Mouse (Mus musculus) kidney, adult 2 months (tissue): ENCODE measurements around the gene 1190005I06Rik. TPM values are rescaled to one million over a fixed set of nuclear protein-coding genes. Genes with fewer than 3 reads are reported as not detected.

Experiments used
- DNase-seq: peaks from one replicate; pipeline ENCODE4 v3.0.0; 2021
- H3K27ac ChIP-seq: fragments of 200-500 bp; 2 replicates; pipeline ENCODE4 v1.5.1; 2012; ENCODE audit warnings: low read depth, low read length, control low read depth, inconsistent platforms; ENCODE audit not compliant: insufficient read depth
- H3K27me3 ChIP-seq: fragments of 200-500 bp; replicated peaks from 2 replicates; pipeline ENCODE4 v1.6.1; 2012; ENCODE audit warnings: mild to moderate bottlenecking, moderate library complexity, low read length, inconsistent platforms; ENCODE audit not compliant: control insufficient read depth, insufficient read depth
- H3K36me3 ChIP-seq: fragments of 200-500 bp; 2 replicates; pipeline ENCODE4 v1.6.1; 2012; ENCODE audit warnings: mild to moderate bottlenecking, moderate library complexity, low read length, inconsistent platforms; ENCODE audit not compliant: control insufficient read depth, insufficient read depth
- H3K4me1 ChIP-seq: fragments of 200-500 bp; 2 replicates; pipeline ENCODE4 v1.6.1; 2011; ENCODE audit warnings: low read length; ENCODE audit not compliant: control insufficient read depth, insufficient read depth
- H3K4me3 ChIP-seq: fragments of 200-500 bp; 2 replicates; pipeline ENCODE4 v1.5.1; 2011; ENCODE audit warnings: mild to moderate bottlenecking, low read depth, low read length, control low read depth; ENCODE audit not compliant: insufficient read depth
- CTCF ChIP-seq: fragments of 200-500 bp; conservative IDR thresholded peaks from 2 replicates; pipeline ENCODE4 v1.5.1; 2011; ENCODE audit warnings: low read depth, mild to moderate bottlenecking, control low read depth, low read length, moderate library complexity, mixed read lengths; ENCODE audit not compliant: insufficient read depth, insufficient read length
- POLR2A ChIP-seq: fragments of 200-500 bp; IDR thresholded peaks from one replicate; pipeline ENCODE4 v1.6.1; 2011; ENCODE audit warnings: low read depth, low read length, control low read depth
- WGBS: fragments of 180-500 bp; shearing (Covaris S2); methylation state at CpG from one replicate; pipeline ENCODE4 v1.1.7; 2018; 5-methylcytosine and 5-hydroxymethylcytosine counted together
- polyA plus RNA-seq: library from polyadenylated mRNA; depleted of rRNA; stranded (reverse); fragments of >200 nt; gene quantifications from 2 replicates; pipeline ENCODE4 v1.2.3, GENCODE M21; 2012

1190005I06Rik gene
- polyA plus RNA-seq, 1 experiment, result 6.8 TPM

DNA sequence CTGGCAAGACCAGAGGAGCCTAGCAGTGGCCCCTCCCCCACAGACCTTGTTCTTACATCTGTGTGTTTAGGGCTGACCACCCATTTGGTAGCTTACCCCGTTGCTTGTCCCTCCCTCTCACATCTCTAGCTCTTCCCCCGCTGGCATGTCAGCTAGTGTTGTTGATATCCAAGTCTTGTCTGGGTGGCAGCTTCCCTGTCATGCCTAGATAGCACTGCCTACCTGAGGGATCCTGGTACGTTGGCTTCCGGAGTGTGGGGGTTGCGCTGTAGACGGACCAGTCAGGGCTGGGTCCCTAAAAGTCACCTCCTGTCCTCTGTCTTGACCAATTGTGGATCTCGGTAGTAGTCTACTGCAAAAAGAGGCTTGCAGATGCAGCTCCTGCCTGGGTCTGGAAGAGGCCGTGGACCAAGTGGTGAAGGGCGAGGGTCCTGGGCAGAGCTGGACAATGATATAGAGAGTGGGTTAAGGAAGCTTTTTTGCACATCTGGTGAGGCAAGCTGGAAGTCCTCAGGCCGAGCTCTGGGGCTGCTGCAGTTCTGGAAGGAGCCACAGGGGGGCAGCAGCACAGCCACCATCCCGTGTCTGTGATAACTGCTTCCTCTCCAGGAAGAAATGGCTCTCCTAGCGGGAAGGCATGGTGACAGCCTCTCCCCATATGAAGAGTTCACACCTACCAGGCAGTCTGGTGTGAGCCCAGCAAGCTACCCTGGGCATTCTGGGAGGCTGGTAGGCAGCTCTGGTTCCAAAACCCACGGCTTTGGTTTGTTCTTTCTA lies 77.3 kb downstream of the 1190005I06Rik start:
- Histone ChIP-seq H3K36me3 (peaks cover 4% of the 10 kb centered on the region), H3K27me3 (no peaks in the 10 kb centered on the region), H3K27ac (no peak overlapping the region), H3K4me1 (no peaks in the 10 kb centered on the region; the same call in 1 of the 2 replicates), H3K4me3 (no peak overlapping the region)
- peak; percentile 73 for DNase-seq
- WGBS, result 52% methylated on average over 13 of the region's 13 CpGs
- no peak for TF ChIP-seq POLR2A
- peak; percentile 85 for TF ChIP-seq CTCF

- Histone ChIP-seq H3K27ac (no peak overlapping the region), H3K36me3 (peaks cover 4% of the 10 kb centered on the region), H3K4me3 (no peak overlapping the region), H3K27me3 (no peaks in the 10 kb centered on the region), H3K4me1 (no peaks in the 10 kb centered on the region)
- TF ChIP-seq POLR2A, result no peak
- no peak for TF ChIP-seq CTCF
- DNase-seq, result no peak
- 94% methylated on average over 17 of the region's 17 CpGs for WGBS
These were observed 78.3 kb downstream of the 1190005I06Rik start for GRCm38 (mm10) chr8:120569123-120569522.

DNA sequence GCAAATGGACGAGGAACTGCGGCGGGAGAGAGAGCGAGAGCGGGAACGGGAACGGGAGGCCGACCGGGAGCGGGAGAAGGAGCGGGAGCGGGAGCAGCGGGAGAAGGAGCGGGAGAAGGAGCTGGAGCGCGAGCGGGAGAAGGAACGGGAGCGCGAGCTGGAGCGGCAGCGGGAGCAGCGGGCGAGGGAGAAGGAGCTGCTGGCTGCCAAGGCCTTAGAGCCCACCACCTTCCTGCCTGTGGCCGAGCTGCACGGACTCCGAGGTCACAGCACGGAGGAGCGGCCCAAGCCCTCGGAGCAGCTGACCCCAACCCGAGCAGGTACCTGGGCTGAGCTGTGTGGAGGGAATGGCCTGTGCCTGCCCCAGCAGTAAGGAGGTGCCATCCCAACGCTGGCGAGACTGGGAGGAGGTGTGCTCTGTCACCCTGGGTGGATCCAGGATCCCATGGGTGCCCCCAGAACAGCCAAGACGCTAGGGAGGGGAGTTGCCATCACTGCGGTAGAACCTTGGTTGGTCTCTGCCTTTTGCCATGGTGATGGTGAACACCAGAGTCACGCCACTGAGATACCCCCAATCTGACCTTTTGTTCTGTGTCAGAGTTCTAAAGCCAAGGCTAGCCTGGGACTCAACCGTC lies 79.2 kb downstream of the 1190005I06Rik start:
- WGBS, result 97% methylated on average over 37 of the region's 37 CpGs
- Histone ChIP-seq H3K27me3 (no peaks in the 10 kb centered on the region), H3K4me3 (no peak overlapping the region), H3K4me1 (0 out of 2 replicates have a peak, but pooled peaks cover 4% of the 10 kb centered on the region), H3K36me3 (peaks cover 4% of the 10 kb centered on the region), H3K27ac (no peak overlapping the region)
- no peak for DNase-seq
- TF ChIP-seq POLR2A (no peak), CTCF (no peak)

DNA sequence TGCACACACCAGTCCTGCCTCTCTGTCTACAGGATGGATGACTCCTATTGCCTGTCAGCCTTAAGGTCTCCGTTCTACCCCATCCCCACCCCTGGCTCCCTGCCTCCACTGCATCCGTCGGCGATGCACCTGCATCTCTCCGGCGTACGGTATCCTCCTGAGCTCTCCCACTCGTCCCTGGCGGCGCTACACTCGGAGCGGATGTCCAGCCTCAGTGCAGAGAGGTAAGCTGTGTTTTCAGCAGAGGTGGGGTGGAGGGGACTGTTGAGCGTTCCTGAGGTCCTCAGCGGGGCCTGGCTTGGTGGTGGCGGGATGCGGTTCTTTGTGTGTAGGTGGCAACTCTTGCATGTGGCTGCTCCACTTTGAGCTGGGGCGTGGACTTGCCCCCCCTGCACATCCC lies 79.7 kb downstream of the 1190005I06Rik start:
- peaks cover 2% of the 10 kb centered on the region for H3K36me3 ChIP-seq
- no peak for TF ChIP-seq CTCF
- no peak for TF ChIP-seq POLR2A
- WGBS, result 98% methylated on average over 17 of the region's 17 CpGs
- no peak for DNase-seq
- no peak overlapping the region for H3K27ac ChIP-seq
- H3K4me3 ChIP-seq, result no peak overlapping the region
- H3K27me3 ChIP-seq, result no peaks in the 10 kb centered on the region
- H3K4me1 ChIP-seq, result 0 out of 2 replicates have a peak, but pooled peaks cover 8% of the 10 kb centered on the region

DNA sequence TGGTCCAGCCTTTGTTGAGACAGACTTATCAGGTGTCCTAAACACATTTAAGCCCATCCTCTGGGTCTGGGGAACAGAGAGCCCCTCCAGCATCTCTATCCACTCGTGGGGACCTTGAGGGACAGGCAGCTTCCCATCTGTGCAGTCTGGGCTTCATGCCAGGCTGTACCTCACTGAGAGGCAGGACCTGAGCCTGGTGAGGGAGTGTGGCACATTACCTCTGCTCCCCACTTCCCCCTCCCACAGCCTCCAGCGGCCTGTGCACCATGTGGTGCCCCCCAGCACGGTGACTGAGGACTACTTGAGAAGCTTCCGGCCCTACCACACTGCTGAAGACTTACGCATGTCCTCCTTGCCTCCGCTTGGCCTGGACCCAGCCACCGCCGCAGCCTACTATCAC lies 80.8 kb downstream of the 1190005I06Rik start:
- 84% methylated on average over 8 of the region's 8 CpGs for WGBS
- DNase-seq, result no peak
- Histone ChIP-seq H3K4me1 (0 out of 2 replicates have a peak, but pooled peaks cover 8% of the 10 kb centered on the region), H3K27me3 (no peaks in the 10 kb centered on the region), H3K27ac (no peak overlapping the region), H3K36me3 (no peaks in the 10 kb centered on the region; the same call in 1 of the 2 replicates), H3K4me3 (no peak overlapping the region)
- TF ChIP-seq POLR2A, result no peak
- TF ChIP-seq CTCF, result no peak

DNA sequence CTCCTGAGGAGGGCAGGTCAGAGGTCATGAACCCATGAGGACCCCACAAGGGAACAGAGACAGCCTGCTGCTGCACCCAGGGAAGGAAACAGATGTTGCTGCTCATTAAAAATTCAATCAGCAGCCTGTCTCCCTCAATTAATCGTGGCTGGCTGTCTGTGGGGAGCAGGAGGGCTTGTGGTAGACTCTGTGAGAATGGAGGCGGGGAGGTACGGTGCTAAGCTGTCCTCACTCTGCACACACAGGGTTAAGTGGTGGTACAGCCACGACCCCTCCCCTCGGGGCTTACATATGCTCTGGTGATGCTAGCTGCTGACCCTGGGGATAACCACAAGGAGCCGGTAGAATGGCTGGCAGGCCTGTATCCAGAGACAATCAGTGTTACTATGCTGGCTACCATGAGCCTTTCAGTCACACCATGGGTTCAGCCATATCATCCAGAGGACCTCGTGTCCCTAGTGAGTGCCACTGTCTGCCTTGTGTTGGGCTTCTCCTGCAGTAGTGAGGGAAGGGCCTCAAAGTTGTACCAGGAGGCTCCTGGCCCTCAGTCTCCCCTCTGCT lies 82.2 kb downstream of the 1190005I06Rik start:
- Histone ChIP-seq H3K36me3 (no peaks in the 10 kb centered on the region), H3K27ac (no peak overlapping the region), H3K4me3 (no peak overlapping the region), H3K27me3 (no peaks in the 10 kb centered on the region), H3K4me1 (0 out of 2 replicates have a peak, but pooled peaks cover 8% of the 10 kb centered on the region)
- WGBS, result 63% methylated on average over 7 of the region's 7 CpGs
- TF ChIP-seq CTCF (no peak), POLR2A (no peak)
- no peak for DNase-seq
